Mouse (Mus musculus) lung, postnatal 4 days (tissue): Measurements from ENCODE around the gene Fxn.
"Not testable (repeated sequence)": the region's sequence is repeated elsewhere in the genome, so short reads cannot be mapped to it uniquely, and the experiment has no call there.

Experiments
- DNase-seq, 2 experiments: peaks; one replicate each; pipeline ENCODE4 v3.0.0; 2021

The Fxn gene

DNA sequence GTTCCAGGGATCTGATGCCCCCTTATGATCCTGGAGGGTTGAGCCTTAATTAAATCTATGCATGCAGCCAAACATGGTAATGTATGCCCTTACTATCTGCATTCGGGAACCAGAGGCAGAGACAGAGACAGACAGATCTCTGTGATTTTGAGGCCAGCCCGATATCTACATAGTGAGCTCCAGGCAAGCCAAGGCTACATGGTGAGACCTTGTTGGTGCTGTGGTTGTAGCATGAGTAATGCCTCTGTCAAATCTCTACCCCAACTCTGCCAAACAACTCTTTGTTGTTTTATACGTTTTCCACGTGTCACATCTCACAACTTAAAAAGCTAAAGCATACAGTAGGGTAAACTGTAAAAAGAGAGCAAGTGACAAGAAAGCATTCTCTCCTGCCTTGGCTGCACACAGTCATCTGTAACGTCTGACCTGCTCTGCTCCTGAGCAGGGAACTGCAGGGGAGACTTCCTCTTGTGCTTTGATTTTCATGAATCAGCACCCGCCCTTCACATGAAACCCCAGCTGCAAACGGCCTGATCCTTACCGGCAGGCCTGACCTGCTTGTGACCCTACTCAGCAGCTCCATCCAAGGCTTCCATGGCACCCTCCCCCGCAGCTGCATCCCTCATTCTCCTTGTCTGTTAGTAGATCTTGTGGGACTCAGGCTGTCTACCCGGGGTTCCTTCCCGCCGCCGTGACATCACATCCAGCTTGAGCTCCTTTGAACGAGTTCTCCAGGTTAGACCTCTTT is 38.4 kb downstream of the Fxn start:
- DNase-seq, result no peak

DNA sequence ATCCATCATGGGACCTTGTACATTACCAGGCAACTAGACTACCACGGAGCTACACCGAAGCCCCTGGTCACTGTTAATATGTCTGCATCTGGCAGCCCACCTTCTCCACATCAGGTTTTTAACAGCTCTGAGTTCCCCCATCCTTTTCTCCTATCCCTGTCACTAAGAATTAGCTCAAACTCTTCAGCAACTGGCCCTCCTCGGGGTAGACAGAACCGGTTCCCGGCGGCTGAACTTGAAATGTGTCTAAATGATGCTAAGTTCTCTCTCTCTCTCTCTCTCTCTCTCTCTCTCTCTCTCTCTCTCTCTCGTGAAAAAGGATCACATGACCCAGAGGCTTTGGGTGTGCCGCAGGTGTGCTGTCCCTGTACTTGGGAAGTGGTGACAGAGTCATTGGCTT is 39.1 kb downstream of the Fxn start:
- DNase-seq, result no peak

GRCm38 (mm10) chr19:24238011-24238410 is 42.4 kb downstream of the Fxn start:
- no peak for DNase-seq

DNA sequence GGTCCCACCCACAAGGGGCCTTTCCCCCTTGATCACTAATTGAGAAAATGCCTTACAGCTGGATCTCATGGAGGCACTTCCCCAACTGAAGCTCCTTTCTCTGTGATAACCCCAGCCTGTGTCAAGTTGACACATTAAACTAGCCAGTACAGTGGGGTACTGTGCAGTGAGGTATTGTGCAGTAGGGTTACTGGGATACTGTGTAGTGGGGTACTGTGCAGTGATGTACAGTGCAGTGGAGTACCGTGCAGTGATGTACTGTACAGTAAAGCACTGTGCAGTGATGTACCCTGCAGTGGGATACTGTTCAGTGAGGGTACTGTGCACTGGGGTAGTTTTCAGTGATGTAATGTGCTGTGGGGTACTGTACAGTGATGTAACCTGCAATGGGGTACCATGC is 48.0 kb downstream of the Fxn start:
- DNase-seq, result not testable (repeated sequence)

DNA sequence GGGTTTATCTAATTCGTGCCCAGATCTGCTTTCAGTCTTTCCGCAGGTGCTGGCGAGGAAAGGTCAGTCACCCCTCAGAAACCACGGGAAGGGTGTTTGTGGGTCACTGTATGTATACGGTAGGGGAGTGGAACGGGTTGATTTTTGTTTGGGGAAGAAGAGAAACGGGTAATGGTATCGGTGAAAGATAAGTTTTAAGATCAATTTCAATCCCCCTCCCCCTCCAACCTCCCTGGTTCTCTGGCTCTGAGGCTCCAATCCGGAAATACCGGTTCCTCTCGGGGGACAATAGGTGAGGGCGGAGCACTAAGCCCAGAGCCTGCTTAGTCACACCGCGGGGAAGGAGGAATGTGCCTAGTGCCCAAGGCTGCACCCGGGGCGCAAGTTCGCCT is 55.1 kb downstream of the Fxn start:
- peak; percentile 71 to 85 for DNase-seq

- peak; percentile 83 to 90 for DNase-seq
Observed at GRCm38 (mm10) chr19:24224500-24225304, 55.7 kb downstream of the Fxn start, which contains the start of gene Tjp2. Gene Tjp2 (minus strand): TSS chr19:24225030.

- peak; percentile 31 to 33 for DNase-seq
Observed at GRCm38 (mm10) chr19:24223851-24224251, 56.6 kb downstream of the Fxn start.

DNA sequence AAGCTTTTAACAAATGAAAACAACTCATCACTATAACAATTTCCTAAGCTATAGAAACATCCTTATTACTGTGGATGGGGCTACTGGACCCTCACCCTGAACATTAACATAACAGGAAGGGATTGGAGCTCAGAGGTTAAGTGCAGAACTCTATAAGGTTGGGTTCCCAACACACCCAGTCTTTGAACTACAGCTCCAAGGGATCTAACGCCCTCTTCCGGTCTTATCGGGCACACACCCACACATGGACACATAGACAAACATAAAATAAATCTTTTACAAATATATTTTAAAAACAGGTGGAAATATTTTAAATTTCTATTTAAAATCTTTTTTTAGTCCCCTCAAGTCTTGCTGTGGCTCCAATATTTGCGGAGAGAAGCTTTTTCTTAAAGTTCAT is 59.0 kb downstream of the Fxn start:
- DNase-seq, result no peak

DNA sequence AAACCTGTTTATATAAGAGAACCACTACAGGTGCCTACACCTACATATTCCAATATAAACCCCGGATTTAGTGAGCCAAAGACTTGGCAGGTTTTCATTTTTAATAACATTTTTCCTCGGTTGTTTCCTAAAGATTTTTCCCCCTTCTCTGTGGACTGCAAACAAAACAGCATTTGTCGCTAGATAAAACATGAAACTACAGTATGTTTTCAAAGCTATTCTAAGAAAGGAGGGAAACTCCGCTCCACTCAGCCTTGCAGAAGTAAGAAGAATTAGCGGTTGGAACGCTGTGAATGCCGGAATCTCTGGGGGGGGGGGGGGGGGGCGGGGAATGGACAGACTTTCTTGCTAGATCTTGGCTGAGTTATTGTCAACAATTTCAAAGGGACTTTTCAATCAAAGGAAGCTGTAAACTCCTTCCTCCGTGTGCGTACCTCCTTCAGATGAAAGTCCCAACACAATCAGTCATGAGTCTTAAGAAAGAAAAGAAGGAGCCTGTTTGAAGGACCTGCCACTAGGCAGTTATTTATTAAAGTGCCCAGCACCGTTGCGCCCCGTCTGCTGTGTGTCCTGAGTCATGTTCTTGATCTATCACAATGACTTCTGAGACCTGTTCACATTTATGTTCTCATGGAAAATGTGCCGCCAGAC is 59.5 kb downstream of the Fxn start:
- peak; percentile 21 to 54 for DNase-seq

DNA sequence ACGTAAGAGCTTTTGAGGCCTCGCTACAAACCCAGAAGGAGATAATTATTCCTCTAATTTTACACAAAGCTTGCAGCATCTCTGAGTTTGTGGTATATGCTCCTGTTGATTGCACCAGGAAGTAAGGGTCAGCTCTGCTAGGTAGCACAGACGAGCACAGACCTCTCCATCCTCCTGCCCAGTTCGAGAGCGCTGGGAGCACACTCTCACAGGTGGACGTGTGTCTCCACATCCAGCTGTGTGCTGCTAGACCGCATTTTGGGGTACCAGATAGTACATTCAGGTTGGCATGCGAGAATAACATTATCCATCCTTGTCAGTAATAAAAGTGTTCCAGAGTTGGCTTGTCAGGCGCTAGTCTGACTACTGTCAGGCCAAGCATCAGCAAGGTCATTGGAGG is 61.4 kb downstream of the Fxn start:
- no peak for DNase-seq

DNA sequence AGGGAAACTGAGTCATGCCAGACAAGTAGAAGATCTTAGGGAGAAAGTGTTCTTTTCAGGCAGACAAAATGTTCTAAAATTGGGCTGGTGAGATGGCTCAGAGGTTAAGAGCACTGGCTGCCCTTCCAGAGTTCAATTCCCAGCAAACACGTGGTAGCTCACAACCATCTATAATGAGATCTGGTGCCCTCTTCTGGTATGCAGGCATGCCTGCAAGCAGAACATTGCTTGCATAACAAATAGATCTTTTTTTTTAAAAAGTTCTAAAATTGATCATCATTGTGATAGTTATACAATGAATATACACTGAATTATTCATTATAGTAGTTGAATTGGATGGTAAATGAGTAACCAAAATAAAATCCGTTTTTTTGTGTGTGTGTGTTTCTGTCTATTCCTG is 62.1 kb downstream of the Fxn start:
- no peak for DNase-seq

- DNase-seq, result no peak
Observed at GRCm38 (mm10) chr19:24217851-24218250, 62.6 kb downstream of the Fxn start.

DNA sequence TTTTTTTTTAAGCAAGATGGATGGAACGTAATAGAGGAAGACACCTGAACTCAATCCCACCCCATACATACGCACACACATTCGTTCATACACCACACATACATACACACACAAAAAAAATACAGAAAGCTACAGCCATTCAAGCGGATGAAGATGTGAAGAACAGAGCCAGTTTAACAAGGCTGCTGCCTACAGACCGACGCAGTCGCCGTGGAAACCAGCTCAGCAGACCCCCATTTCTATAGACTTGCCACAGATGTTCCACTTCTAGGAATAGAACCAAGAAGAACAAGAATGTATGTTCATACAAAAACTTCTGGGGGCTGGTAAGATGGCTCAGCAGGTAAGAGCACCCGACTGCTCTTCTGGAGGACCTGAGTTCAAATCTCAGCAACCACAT is 63.6 kb downstream of the Fxn start:
- DNase-seq, result no peak

GRCm38 (mm10) chr19:24214939-24215338 is 65.5 kb downstream of the Fxn start:
- no peak for DNase-seq

DNA sequence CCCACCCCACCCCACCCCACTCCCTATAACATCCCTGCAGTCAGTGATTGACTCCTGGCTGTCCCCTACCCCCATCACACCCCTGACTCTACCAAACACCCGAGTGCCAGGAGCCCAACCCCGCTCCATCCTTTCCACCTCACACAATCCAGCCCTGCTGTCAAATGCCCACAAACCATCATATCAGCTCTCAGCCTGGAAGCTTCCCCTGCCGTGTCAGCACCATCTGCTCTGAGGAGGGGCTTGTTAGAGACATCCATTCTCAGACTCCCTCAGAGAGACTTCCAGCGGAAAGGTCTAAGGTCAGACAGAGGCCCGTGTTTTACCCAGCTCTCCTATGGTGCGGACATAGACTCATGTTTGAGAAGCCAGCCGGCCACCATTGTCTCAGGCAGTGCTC is 67.1 kb downstream of the Fxn start:
- peak in 1 of 2 experiments; percentile 51 for DNase-seq

DNA sequence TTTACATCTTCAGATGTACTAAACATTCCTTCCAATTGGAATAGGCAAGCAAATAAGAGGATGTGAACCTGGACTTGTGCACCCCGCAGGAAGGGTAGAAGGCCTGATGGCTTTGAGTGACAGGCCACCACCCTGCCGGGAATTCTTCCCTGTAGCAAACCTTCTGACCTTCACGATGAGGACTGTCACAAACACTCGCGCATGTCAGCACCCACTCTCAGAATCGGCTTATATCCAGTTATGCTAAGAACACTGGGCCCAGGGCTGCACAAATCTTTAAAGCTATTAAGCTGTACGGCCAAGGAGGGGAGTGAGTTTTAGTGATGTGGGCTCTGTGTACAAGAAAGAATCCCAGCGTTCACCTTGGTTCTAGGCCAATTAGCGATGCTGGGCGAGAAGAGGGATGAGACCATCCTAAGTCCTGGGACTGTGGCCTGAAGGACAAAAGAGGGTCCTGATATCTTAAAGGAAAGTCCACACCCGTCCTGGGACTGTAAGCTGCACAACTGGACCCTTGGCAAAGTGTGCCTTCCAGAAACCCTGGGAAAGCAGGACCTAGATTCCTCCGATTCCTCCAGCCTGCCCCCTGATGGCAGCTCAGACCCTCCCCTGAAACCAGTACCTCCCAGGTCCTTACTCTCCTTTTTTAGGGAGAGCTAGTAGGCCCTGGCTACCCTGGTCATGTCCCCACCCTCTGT is 67.7 kb downstream of the Fxn start:
- DNase-seq, result no peak
